Mouse (Mus musculus): ENCODE measurements around the gene Irak2. TPM values are rescaled to one million over a fixed set of nuclear protein-coding genes. Genes with fewer than 3 reads are reported as not detected.

Irak2 gene
- polyA plus RNA-seq, 1 experiment = 42.4 TPM

DNA sequence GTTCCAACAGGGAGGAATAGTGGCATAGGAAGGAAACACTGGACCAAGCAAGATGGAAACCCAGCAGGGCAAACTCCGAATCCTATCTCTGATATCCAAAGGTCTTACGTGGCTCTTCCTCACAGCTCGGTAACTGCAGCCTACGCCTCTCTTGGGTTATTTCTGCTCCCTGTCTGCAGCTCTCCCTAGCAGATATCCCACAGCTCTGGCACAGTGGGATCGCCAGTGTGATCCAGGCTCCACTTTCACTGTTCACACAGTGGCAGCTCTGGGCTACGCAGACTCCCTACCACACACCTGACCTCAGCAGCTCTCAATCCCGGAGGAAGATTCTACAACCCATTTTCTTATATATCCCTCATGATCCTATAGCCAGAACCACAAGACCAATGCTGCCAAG lies 24.1 kb upstream of the Irak2 start:
- no peak for TF ChIP-seq CTCF (IDR thresholded peaks at IDR 0.05; ENCODE audit: extremely low read depth, insufficient read depth, insufficient read length, insufficient replicate concordance)
- no peak for TF ChIP-seq POLR2A (IDR thresholded peaks at IDR 0.05; ENCODE audit: low read depth, low read length)
- H3K36me3 ChIP-seq (ENCODE audit: control insufficient read depth, insufficient read depth, low read length) = peaks cover 24% of the 10 kb centered on the region
- WGBS = 98% methylated on average over 7 of the region's 7 CpGs
- no peaks in the 10 kb centered on the region for H3K4me1 ChIP-seq (ENCODE audit: control insufficient read depth, insufficient read depth, insufficient read length)
- no peak overlapping the region for H3K27ac ChIP-seq (ENCODE audit: insufficient read depth, low read length)
- H3K4me3 ChIP-seq (ENCODE audit: extremely low read depth, insufficient read depth, insufficient read length) = no peak overlapping the region
- no peaks in the 10 kb centered on the region for H3K27me3 ChIP-seq (ENCODE audit: control insufficient read depth, insufficient read depth, low read length)
- DNase-seq (ENCODE audit: low read depth in 1 of 2, low spot score in 2 of 2) = no peak

DNA sequence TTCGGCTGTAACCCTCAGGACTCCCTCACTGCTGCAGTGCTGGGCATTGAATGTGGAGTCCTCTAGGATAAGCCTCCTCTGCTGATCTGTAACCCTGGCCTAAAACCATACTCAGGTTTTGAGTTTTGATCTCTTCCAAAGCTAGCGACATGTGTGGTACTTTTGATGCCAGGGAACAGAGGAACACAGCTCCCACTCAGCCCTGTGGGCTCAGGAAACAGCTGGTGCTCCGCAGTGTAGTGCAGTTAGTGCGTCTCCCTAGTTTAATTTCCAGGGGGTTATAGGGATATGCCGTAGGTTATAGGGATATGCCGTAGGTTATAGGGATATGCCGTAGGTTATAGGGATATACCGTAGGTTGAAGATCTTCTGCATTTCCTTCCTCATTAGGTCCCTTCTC lies 23.3 kb upstream of the Irak2 start:
- no peaks in the 10 kb centered on the region for H3K4me1 ChIP-seq (ENCODE audit: control insufficient read depth, insufficient read depth, insufficient read length)
- H3K27ac ChIP-seq (ENCODE audit: insufficient read depth, low read length) = no peak overlapping the region
- TF ChIP-seq CTCF (IDR thresholded peaks at IDR 0.05; ENCODE audit: extremely low read depth, insufficient read depth, insufficient read length, insufficient replicate concordance) (no peak), POLR2A (IDR thresholded peaks at IDR 0.05; ENCODE audit: low read depth, low read length) (no peak)
- no peak overlapping the region for H3K4me3 ChIP-seq (ENCODE audit: extremely low read depth, insufficient read depth, insufficient read length)
- H3K27me3 ChIP-seq (ENCODE audit: control insufficient read depth, insufficient read depth, low read length) = no peaks in the 10 kb centered on the region
- WGBS = 93% methylated on average over 8 of the region's 8 CpGs
- H3K36me3 ChIP-seq (ENCODE audit: control insufficient read depth, insufficient read depth, low read length) = peaks cover 24% of the 10 kb centered on the region
- no peak for DNase-seq (ENCODE audit: low read depth in 1 of 2, low spot score in 2 of 2)

DNA sequence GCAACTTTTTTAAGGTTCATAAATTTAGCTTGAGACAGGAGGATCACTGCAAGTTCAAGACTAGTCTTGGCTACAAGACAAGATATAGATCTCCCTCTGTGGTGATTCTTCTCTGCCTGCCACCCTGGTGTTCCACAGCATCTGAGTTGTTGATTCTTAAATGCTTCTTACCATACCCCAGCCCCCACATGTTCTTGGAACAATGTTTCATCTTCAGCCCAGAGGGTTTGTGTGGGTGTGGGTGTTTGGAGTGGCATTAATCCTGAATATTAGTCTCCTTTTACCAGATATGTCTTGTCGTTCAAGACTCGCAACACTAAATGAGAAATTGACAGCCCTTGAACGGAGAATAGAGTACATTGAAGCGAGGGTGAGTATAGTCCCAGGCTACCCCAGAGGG lies 22.8 kb upstream of the Irak2 start:
- no peak for DNase-seq (ENCODE audit: low read depth in 1 of 2, low spot score in 2 of 2)
- no peak overlapping the region for H3K27ac ChIP-seq (ENCODE audit: insufficient read depth, low read length)
- 97% methylated on average over 4 of the region's 4 CpGs for WGBS
- no peaks in the 10 kb centered on the region for H3K4me1 ChIP-seq (ENCODE audit: control insufficient read depth, insufficient read depth, insufficient read length)
- TF ChIP-seq CTCF (IDR thresholded peaks at IDR 0.05; ENCODE audit: extremely low read depth, insufficient read depth, insufficient read length, insufficient replicate concordance) (no peak), POLR2A (IDR thresholded peaks at IDR 0.05; ENCODE audit: low read depth, low read length) (no peak)
- H3K27me3 ChIP-seq (ENCODE audit: control insufficient read depth, insufficient read depth, low read length) = no peaks in the 10 kb centered on the region
- H3K4me3 ChIP-seq (ENCODE audit: extremely low read depth, insufficient read depth, insufficient read length) = no peak overlapping the region
- peaks cover 24% of the 10 kb centered on the region for H3K36me3 ChIP-seq (ENCODE audit: control insufficient read depth, insufficient read depth, low read length)

DNA sequence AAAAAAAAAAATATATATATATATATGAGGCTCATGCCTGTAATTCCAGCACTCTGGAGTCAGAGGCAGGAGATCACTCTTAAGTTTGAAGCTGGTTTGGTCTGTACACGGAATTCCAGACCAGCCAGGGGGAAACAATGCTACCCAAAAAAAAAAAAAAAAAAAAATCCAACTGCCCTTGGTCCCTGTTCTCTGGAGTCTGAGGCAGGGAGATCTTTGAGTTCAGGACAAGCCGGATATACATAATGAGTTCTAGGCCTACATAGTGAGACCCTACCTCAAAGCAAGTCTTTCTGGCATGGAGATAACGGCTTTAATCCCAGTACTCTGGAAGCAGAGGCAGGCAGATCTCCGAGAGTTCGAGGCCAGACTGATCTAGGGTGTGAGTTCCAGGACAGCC lies 14.9 kb upstream of the Irak2 start:
- peaks cover 9% of the 10 kb centered on the region; the same call in 1 of the 2 replicates for H3K4me1 ChIP-seq (ENCODE audit: control insufficient read depth, insufficient read depth, insufficient read length)
- H3K27ac ChIP-seq (ENCODE audit: insufficient read depth, low read length) = no peak overlapping the region
- H3K36me3 ChIP-seq (ENCODE audit: control insufficient read depth, insufficient read depth, low read length) = peaks cover 3% of the 10 kb centered on the region; the same call in 1 of the 2 replicates
- peak overlapping the region; percentile 49 for H3K4me3 ChIP-seq (ENCODE audit: extremely low read depth, insufficient read depth, insufficient read length)
- H3K27me3 ChIP-seq (ENCODE audit: control insufficient read depth, insufficient read depth, low read length) = no peaks in the 10 kb centered on the region
- WGBS = 38% methylated on average over 5 of the region's 5 CpGs
- no peak for DNase-seq (ENCODE audit: low read depth in 1 of 2, low spot score in 2 of 2)
- no peak for TF ChIP-seq CTCF (IDR thresholded peaks at IDR 0.05; ENCODE audit: extremely low read depth, insufficient read depth, insufficient read length, insufficient replicate concordance)
- no peak for TF ChIP-seq POLR2A (IDR thresholded peaks at IDR 0.05; ENCODE audit: low read depth, low read length)

DNA sequence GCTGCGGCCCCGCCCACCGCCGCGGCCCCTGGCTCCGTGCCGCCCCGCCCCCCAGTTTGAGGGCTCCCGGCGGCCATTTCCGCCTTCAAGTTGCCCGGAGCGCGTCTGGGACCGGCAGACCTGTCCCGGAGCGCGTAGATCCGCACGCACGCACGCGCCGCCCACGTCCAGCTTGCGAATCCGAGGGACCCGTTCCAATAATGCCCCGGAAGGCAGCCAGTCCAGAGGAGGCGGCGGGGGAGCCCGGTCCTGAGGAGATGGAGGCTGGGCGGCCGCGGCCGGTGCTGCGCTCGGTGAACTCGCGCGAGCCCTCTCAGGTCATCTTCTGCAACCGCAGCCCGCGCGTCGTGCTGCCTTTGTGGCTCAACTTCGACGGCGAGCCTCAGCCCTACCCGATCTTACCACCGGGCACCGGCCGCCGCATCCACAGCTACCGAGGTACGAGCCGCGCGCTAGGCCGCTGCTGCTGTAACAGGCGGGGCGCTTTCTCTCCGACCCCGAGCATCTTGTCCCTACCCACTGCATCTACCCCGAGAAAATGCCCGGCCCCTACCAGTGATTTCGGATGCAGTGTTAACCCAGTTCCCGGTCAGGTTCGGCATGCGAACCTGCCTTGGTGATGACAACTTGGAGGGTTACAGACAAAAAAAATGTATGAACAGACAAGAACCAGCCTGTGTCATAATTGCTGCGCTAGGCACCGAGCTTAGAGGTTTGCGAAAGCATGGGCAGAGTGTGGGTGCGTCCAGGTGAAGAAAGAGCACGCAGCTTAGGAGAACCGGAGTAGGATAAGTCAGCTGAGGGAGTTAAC lies 14.1 kb upstream of the Irak2 start, which contains the start of gene Vhl:
Vhl (plus strand) TSS at position 19 of the 811 bp plus-strand sequence.
- Histone ChIP-seq H3K4me3 (ENCODE audit: extremely low read depth, insufficient read depth, insufficient read length) (peak within 1 kb of the TSS; percentile 83), H3K36me3 (ENCODE audit: control insufficient read depth, insufficient read depth, low read length) (peaks cover 8% of the 10 kb centered on the region; the same call in 1 of the 2 replicates), H3K27ac (ENCODE audit: insufficient read depth, low read length) (peak within 1 kb of the TSS; percentile 76), H3K4me1 (ENCODE audit: control insufficient read depth, insufficient read depth, insufficient read length) (peaks cover 9% of the 10 kb centered on the region; the same call in 1 of the 2 replicates), H3K27me3 (ENCODE audit: control insufficient read depth, insufficient read depth, low read length) (no peaks in the 10 kb centered on the region)
- under 1% methylated on average over 76 of the region's 76 CpGs for WGBS
- TF ChIP-seq POLR2A (IDR thresholded peaks at IDR 0.05; ENCODE audit: low read depth, low read length) (no peak; the same call in 1 of the 2 replicates), CTCF (IDR thresholded peaks at IDR 0.05; ENCODE audit: extremely low read depth, insufficient read depth, insufficient read length, insufficient replicate concordance) (peak; percentile 2; the same call in 1 of the 2 replicates)
- peak; percentile 52 to 85 for DNase-seq (ENCODE audit: low read depth in 1 of 2, low spot score in 2 of 2)

DNA sequence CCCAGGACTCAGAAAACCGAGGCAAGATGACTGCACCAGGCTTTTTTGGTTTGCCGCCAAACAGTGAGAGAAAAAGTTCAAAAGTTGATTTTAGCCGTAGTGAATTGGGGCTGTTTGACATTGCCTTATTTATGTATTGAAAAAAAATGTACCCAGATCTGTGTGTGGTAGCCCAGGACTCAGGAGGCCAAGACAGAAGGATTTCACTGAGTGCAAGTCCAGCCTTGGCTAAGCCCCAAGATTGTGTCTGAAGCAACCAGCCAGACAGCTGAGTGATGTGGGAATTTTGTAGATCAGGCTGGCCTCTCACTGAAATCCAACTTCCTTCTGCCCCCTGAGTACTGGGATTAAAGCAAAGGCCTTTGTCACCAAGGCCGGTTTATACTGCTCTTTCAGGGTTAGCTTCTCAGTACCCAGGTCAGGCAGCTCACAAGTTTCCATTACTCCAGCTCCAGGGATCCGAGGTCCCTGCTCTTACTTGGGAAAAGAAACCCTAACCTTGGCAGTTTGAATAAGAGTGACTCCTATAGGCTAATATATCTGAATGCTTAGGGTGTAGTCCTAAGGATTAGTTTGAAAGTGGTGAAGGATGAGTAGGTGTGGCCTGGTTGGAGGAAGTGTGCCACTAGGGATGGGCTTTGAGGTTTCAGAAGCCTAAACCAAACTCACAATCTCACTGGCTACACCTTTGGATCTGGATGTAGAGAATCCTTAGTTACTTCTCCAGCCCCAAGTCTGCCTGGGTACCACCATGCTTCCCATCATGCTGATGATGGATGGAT lies 13.1 kb upstream of the Irak2 start:
- no peaks in the 10 kb centered on the region for H3K27me3 ChIP-seq (ENCODE audit: control insufficient read depth, insufficient read depth, low read length)
- WGBS = 69% methylated on average over 5 of the region's 5 CpGs
- H3K27ac ChIP-seq (ENCODE audit: insufficient read depth, low read length) = no peak overlapping the region
- peaks cover 14% of the 10 kb centered on the region for H3K36me3 ChIP-seq (ENCODE audit: control insufficient read depth, insufficient read depth, low read length)
- peaks cover 9% of the 10 kb centered on the region; the same call in 1 of the 2 replicates for H3K4me1 ChIP-seq (ENCODE audit: control insufficient read depth, insufficient read depth, insufficient read length)
- TF ChIP-seq POLR2A (IDR thresholded peaks at IDR 0.05; ENCODE audit: low read depth, low read length) (no peak), CTCF (IDR thresholded peaks at IDR 0.05; ENCODE audit: extremely low read depth, insufficient read depth, insufficient read length, insufficient replicate concordance) (no peak)
- DNase-seq (ENCODE audit: low read depth in 1 of 2, low spot score in 2 of 2) = no peak
- H3K4me3 ChIP-seq (ENCODE audit: extremely low read depth, insufficient read depth, insufficient read length) = 0 out of 2 replicates have a peak overlapping the region, but pooled peaks have one; percentile 10

Measured in spleen, adult 2 months (tissue).